Mouse (Mus musculus): Measurements from ENCODE around the gene Tinagl1. TPM values are rescaled to one million over a fixed set of nuclear protein-coding genes. Genes with fewer than 3 reads are reported as not detected.

The Tinagl1 gene
- 10 to 100 TPM; 67.5 to 74.6 TPM for total RNA-seq (2021)
- long read RNA-seq, experiment 1, transcript Tinagl1-203 (12 exons, 1,952 nt), result major isoform, 121 of 158 reads
- long read RNA-seq, experiment 1, partial matches to known transcripts, result 20 of 158 reads
- long read RNA-seq, experiment 1, other reads (novel, unspliced or antisense), result 16 of 158 reads
- long read RNA-seq, experiment 2, transcript Tinagl1-203 (12 exons, 1,952 nt), result major isoform, 94 of 134 reads
- long read RNA-seq, experiment 2, partial matches to known transcripts, result 20 of 134 reads
- long read RNA-seq, experiment 2, other reads (novel, unspliced or antisense), result 20 of 134 reads

- DNase-seq, result peak; percentile 54 to 66
- intact Hi-C loops (cut with DNase I), result no loop called here
Measured at GRCm38 (mm10) chr4:130175072-130175711, at the start of gene Tinagl1. TSS of gene Tinagl1 (minus strand) at chr4:130175122.

GRCm38 (mm10) chr4:130224071-130224470 is 49.1 kb upstream of the Tinagl1 start:
- no peak for DNase-seq
- intact Hi-C loops (cut with DNase I), result no loop called here

GRCm38 (mm10) chr4:130222179-130222578 is 47.3 kb upstream of the Tinagl1 start, which contains the start of gene Gm853:
TSS of gene Gm853 (minus strand) at chr4:130222401.
- intact Hi-C loops (cut with DNase I), result no loop called here
- DNase-seq, result no peak

GRCm38 (mm10) chr4:130220176-130220575 is 45.3 kb upstream of the Tinagl1 start:
- intact Hi-C loops (cut with DNase I), result no loop called here
- DNase-seq, result no peak

GRCm38 (mm10) chr4:130215392-130215791 is 40.5 kb upstream of the Tinagl1 start:
- intact Hi-C loops (cut with DNase I), result no loop called here
- DNase-seq, result no peak

- intact Hi-C loops (cut with DNase I), result no loop called here
- no peak for DNase-seq
Measured at GRCm38 (mm10) chr4:130213857-130214256, 38.9 kb upstream of the Tinagl1 start.

- intact Hi-C loops (cut with DNase I), result no loop called here
- DNase-seq, result no peak
Measured at GRCm38 (mm10) chr4:130213197-130213596, 38.3 kb upstream of the Tinagl1 start.

- intact Hi-C loops (cut with DNase I), result no loop called here
- no peak for DNase-seq
Measured at GRCm38 (mm10) chr4:130212421-130212820, 37.5 kb upstream of the Tinagl1 start.

GRCm38 (mm10) chr4:130211870-130212269 is 36.9 kb upstream of the Tinagl1 start:
- intact Hi-C loops (cut with DNase I), result no loop called here
- no peak for DNase-seq

GRCm38 (mm10) chr4:130198694-130199670 is 24.1 kb upstream of the Tinagl1 start:
- intact Hi-C loops (cut with DNase I), result loop anchor here (1.0 to 2.0 kb wide), 2 partner anchors 47 to 94 kb away; no protein-coding TSS in a partner anchor
- DNase-seq, result peak; percentile 84 to 93

- DNase-seq, result no peak
- intact Hi-C loops (cut with DNase I), result no loop called here
Measured at GRCm38 (mm10) chr4:130196542-130196941, 21.6 kb upstream of the Tinagl1 start.

GRCm38 (mm10) chr4:130195924-130196323 is 21.0 kb upstream of the Tinagl1 start:
- intact Hi-C loops (cut with DNase I), result no loop called here
- no peak for DNase-seq

- no peak for DNase-seq
- intact Hi-C loops (cut with DNase I), result no loop called here
Measured at GRCm38 (mm10) chr4:130192266-130192665, 17.3 kb upstream of the Tinagl1 start.

GRCm38 (mm10) chr4:130189606-130190005 is 14.7 kb upstream of the Tinagl1 start:
- DNase-seq, result no peak
- intact Hi-C loops (cut with DNase I), result loop anchor here (1.0 to 5.0 kb wide), 3 partner anchors 51 to 232 kb away; no protein-coding TSS in a partner anchor

GRCm38 (mm10) chr4:130188806-130189297 is 13.9 kb upstream of the Tinagl1 start:
- intact Hi-C loops (cut with DNase I), result loop anchor here (1.0 to 5.0 kb wide), 3 partner anchors 51 to 232 kb away; no protein-coding TSS in a partner anchor
- peak; percentile 88 to 92 for DNase-seq

- intact Hi-C loops (cut with DNase I), result loop anchor here (5.0 kb wide), 2 partner anchors 150 to 230 kb away; no protein-coding TSS in a partner anchor
- no peak for DNase-seq
Measured at GRCm38 (mm10) chr4:130186891-130187290, 12.0 kb upstream of the Tinagl1 start.

- DNase-seq, result no peak
- intact Hi-C loops (cut with DNase I), result loop anchor here (5.0 kb wide), 2 partner anchors 149 to 229 kb away; no protein-coding TSS in a partner anchor
Measured at GRCm38 (mm10) chr4:130186450-130186849, 11.5 kb upstream of the Tinagl1 start.

- no peak for DNase-seq
- intact Hi-C loops (cut with DNase I), result no loop called here
Measured at GRCm38 (mm10) chr4:130183879-130184278, 9.0 kb upstream of the Tinagl1 start.

GRCm38 (mm10) chr4:130183023-130183422 is 8.1 kb upstream of the Tinagl1 start:
- intact Hi-C loops (cut with DNase I), result no loop called here
- no peak for DNase-seq

GRCm38 (mm10) chr4:130181886-130182285 is 7.0 kb upstream of the Tinagl1 start:
- peak in 1 of 2 experiments; percentile 43 for DNase-seq
- intact Hi-C loops (cut with DNase I), result no loop called here

All from heart, postnatal 14 days (tissue).